8 mouse cellular contexts compared by ENCODE assay signal in the genomic region with DNA sequence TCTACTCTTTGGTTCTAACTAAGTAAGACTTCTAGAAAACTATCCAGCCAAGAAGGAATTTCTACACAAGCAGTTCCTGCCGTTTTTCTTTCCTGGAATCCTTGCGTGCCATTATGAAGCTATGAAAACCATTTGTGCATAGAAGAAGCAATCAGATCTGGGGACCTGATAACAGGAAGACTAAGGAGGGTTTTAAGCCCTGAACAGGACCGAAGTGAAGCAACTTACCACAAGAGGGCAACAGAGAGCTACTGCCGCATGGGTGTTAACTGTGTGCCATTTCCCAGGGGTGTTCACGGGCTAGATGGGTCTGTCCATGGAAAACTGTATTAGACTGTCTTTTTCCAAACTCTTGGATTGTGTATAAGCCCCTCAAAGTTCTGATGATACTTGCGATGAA. TPM values are rescaled to one million over a fixed set of nuclear protein-coding genes. Genes with fewer than 3 reads are reported as not detected.
DNase-seq lines count a peak whose midpoint lies in the region; ATAC-seq lines count a peak whose summit lies in the region.

No protein-coding gene starts in this region.

- ATAC-seq in forebrain, embryonic 12.5 days (ENCODE audit: low FRiP score): peak; percentile 80
- ATAC-seq in hindbrain, embryonic 11.5 days (ENCODE audit: low FRiP score): peak; percentile 76; the same call in 1 of the 2 replicates
- peak; percentile 65; the same call in 1 of the 2 replicates for ATAC-seq in lung, embryonic 15.5 days (ENCODE audit: borderline replicate concordance, extremely low read depth, low FRiP score, low TSS enrichment)

- peak; percentile 85 for DNase-seq in MN1 (ENCODE audit: low spot score)
- peak; percentile 54 for DNase-seq in c-Kit-positive CD71-positive TER-119-negative erythroid progenitor cells, embryonic 14.5 days (ENCODE audit: low read depth)
- DNase-seq in hindbrain, embryonic 11.5 days (ENCODE audit: low spot score): peak; percentile 86
- peak; percentile 85 for DNase-seq in layer of hippocampus, adult 9-10 months (ENCODE audit: low spot score)
- DNase-seq in ovary, postnatal 10 days (ENCODE audit: low spot score): peak; percentile 36
- peak; percentile 73 for DNase-seq in thymus, postnatal 4 days

- no peak overlapping the region for H3K4me3 ChIP-seq in forebrain, embryonic 12.5 days (replicated peaks)
- H3K4me3 ChIP-seq in hindbrain, embryonic 11.5 days (ENCODE audit: low read depth, low read length): no peak overlapping the region
- no peak overlapping the region for H3K4me3 ChIP-seq in lung, embryonic 15.5 days

- H3K9me3 ChIP-seq in forebrain, embryonic 12.5 days: no peaks in the 10 kb centered on the region
- H3K9me3 ChIP-seq in hindbrain, embryonic 11.5 days (ENCODE audit: control insufficient read depth, low read length): no peaks in the 10 kb centered on the region
- no peaks in the 10 kb centered on the region for H3K9me3 ChIP-seq in lung, embryonic 15.5 days

- WGBS in forebrain, embryonic 12.5 days: 18% methylated on average over 6 of the region's 6 CpGs
- 19% methylated on average over 6 of the region's 6 CpGs for WGBS in hindbrain, embryonic 11.5 days
- WGBS in lung, embryonic 15.5 days: 12% methylated on average over 6 of the region's 6 CpGs

- no peak overlapping the region for H3K4me2 ChIP-seq in forebrain, embryonic 12.5 days
- H3K4me2 ChIP-seq in hindbrain, embryonic 11.5 days (replicated peaks; ENCODE audit: low read depth, low read length): no peak overlapping the region
- H3K4me2 ChIP-seq in lung, embryonic 15.5 days: no peak overlapping the region

- no peak overlapping the region for H3K27ac ChIP-seq in forebrain, embryonic 12.5 days
- no peak overlapping the region for H3K27ac ChIP-seq in hindbrain, embryonic 11.5 days (ENCODE audit: low read depth, low read length)
- H3K27ac ChIP-seq in lung, embryonic 15.5 days: no peak overlapping the region

- no peaks in the 10 kb centered on the region for H3K36me3 ChIP-seq in forebrain, embryonic 12.5 days (replicated peaks)
- H3K36me3 ChIP-seq in hindbrain, embryonic 11.5 days (ENCODE audit: control insufficient read depth, insufficient read depth, low read length): no peaks in the 10 kb centered on the region
- no peaks in the 10 kb centered on the region for H3K36me3 ChIP-seq in lung, embryonic 15.5 days

- H3K9ac ChIP-seq in forebrain, embryonic 12.5 days: no peak overlapping the region
- no peak overlapping the region for H3K9ac ChIP-seq in hindbrain, embryonic 11.5 days (ENCODE audit: low read depth, low read length)
- no peak overlapping the region for H3K9ac ChIP-seq in lung, embryonic 15.5 days

- H3K27me3 ChIP-seq in forebrain, embryonic 12.5 days: 0 out of 2 replicates have a peak, but pooled peaks cover 2% of the 10 kb centered on the region
- H3K27me3 ChIP-seq in hindbrain, embryonic 11.5 days (ENCODE audit: control insufficient read depth, insufficient read depth, low read length): no peaks in the 10 kb centered on the region
- no peaks in the 10 kb centered on the region for H3K27me3 ChIP-seq in lung, embryonic 15.5 days

- peaks cover 5% of the 10 kb centered on the region for H3K4me1 ChIP-seq in forebrain, embryonic 12.5 days
- no peaks in the 10 kb centered on the region for H3K4me1 ChIP-seq in hindbrain, embryonic 11.5 days (replicated peaks; ENCODE audit: control insufficient read depth, insufficient read depth, low read length)
- H3K4me1 ChIP-seq in lung, embryonic 15.5 days: no peaks in the 10 kb centered on the region

RNA-seq across cellular contexts. Expression of gene Ccna1, which starts 24.8 kb away (rescaled TPM):
- 3.2 and 6.0 TPM in 2 replicates for polyA plus RNA-seq in forebrain, embryonic 12.5 days (2016; fragmentation: Nextera tagmentation; extraction: Ambion mirVana)
- 1.6 and 3.7 TPM in 2 replicates for polyA plus RNA-seq in hindbrain, embryonic 11.5 days (2014; fragmentation: Nextera tagmentation; extraction: Ambion mirVana)
- polyA plus RNA-seq in lung, embryonic 15.5 days (2015; fragmentation: Nextera tagmentation; extraction: Ambion mirVana): 4.6 and 6.0 TPM in 2 replicates

RNA-seq across cellular contexts. Expression of gene Spg20, which starts 31.9 kb away (rescaled TPM):
- 34.9 and 38.9 TPM in 2 replicates for polyA plus RNA-seq in forebrain, embryonic 12.5 days (2016; fragmentation: Nextera tagmentation; extraction: Ambion mirVana)
- 49.6 and 49.7 TPM in 2 replicates for polyA plus RNA-seq in hindbrain, embryonic 11.5 days (2014; fragmentation: Nextera tagmentation; extraction: Ambion mirVana)
- 39.5 and 39.7 TPM in 2 replicates for polyA plus RNA-seq in lung, embryonic 15.5 days (2015; fragmentation: Nextera tagmentation; extraction: Ambion mirVana)

RNA-seq across cellular contexts. Expression of gene Ccdc169, which starts 57.1 kb away (rescaled TPM):
- polyA plus RNA-seq in forebrain, embryonic 12.5 days (2016; fragmentation: Nextera tagmentation; extraction: Ambion mirVana): 0.09 and 0.10 TPM in 2 replicates
- 0.20 TPM in 1 of 2 replicates, not detected in the other for polyA plus RNA-seq in hindbrain, embryonic 11.5 days (2014; fragmentation: Nextera tagmentation; extraction: Ambion mirVana)
- polyA plus RNA-seq in lung, embryonic 15.5 days (2015; fragmentation: Nextera tagmentation; extraction: Ambion mirVana): not detected in 2 replicates

Comparison
In these comparisons a context has a peak if more than half of its experiments do, and no peak if none do; other contexts are left out.
1. DNase-seq: peak in every context shown above with its lines; median percentile 86 in hindbrain, embryonic 11.5 days; 85 in MN1; 85 in layer of hippocampus, adult 9-10 months; 73 in thymus, postnatal 4 days; 54 in c-Kit-positive CD71-positive TER-119-negative erythroid progenitor cells, embryonic 14.5 days; 36 in ovary, postnatal 10 days.